Mouse (Mus musculus) heart, postnatal 36 days (tissue): ENCODE data around the gene Suco. TPM values are rescaled to one million over a fixed set of nuclear protein-coding genes. Genes with fewer than 3 reads are reported as not detected.

Experiments used
- DNase-seq, 2 experiments: peaks; one replicate each; pipeline ENCODE4 v3.0.0; 2021 to 2022
- intact Hi-C: fragments of 180-260 bp; cut with DNase I; formaldehyde crosslinking; loops from one replicate; pipeline ENCODE4 v1.15.1; 2025
- total RNA-seq, 2 experiments: library from RNA; stranded (reverse); gene quantifications; 2 replicates each; pipeline ENCODE4 v1.2.3; 2021

Gene Suco
- total RNA-seq: 10 to 100 TPM; 17.4 to 19.4 TPM

DNA sequence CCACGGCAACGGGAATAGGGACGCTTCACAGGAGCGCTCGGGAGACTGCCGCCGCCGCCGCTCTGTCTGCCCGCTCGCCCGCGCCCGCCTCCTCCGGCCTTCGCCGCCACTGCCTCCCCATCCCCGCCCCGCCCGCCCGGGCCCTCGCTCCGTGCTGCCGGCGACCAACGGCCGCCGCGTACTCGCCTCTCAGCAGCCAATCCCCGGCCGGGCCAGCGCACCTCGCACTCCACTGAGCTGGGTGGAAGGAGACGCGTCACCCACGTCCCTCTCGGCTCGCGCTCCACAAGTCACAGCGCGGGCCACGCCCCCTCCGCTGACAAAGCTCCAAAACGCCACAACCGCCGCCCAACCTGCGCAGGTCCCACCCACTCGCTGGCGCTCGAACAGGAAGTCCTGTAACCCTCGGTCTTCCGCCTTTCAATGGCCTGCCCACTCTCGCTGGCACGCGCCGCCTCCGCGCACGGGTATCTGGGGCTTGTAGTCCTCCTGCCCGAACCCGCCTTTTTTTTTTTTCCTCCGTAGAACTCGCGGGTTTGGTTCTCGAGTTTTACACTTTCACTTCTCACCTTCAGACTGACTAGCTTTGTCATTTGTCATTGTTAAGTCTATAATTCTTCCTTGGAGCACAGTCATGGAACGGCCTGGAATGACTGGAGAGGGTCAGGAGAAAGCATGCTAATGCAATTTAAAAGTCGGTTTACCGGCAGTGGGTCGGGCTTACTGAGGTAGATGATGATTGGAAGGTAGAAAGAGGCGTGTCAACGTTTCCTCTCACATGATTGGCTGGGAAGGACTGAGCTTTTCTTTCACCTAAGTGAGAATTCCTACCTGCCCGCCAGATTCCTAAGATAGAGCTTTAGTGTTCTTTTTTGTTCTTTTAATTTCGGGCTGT is at the start of gene Suco:
Suco (minus strand) TSS at position 130 of the 895 bp plus-strand sequence.
- intact Hi-C loops: loop anchor here (2.0 to 5.0 kb wide), 2 partner anchors 92 to 671 kb away; partner anchors contain the start of genes Mettl13 and Pigc

DNA sequence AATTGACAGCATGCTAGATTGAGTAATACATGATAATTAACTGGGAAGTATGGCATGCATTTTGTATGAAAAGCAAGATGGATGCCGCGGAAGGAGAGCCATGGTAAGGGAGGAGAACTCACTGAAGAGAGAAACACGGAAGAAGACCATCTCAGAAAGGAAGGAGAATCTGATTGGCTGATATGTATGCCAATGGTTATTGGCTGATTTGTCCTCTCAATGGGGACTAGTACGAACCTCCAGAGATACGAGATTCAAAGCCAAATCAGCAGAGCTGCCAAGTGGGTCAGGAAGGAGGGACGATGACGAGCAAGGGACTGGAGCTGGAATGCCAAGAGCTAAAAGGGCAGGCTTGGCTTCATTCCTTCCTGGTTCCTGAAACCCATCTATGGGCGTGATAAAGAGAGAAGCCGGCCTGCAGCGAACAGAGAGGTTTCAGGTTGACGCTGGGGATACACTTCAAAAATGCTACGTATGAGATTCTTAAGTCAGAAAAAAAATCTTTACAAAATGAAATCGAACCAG is 48.9 kb upstream of the Suco start:
- DNase-seq: no peak
- intact Hi-C loops: no loop called here

More for the DNA sequence above, at the start of gene Suco:
- DNase-seq: peak; percentile 99

DNA sequence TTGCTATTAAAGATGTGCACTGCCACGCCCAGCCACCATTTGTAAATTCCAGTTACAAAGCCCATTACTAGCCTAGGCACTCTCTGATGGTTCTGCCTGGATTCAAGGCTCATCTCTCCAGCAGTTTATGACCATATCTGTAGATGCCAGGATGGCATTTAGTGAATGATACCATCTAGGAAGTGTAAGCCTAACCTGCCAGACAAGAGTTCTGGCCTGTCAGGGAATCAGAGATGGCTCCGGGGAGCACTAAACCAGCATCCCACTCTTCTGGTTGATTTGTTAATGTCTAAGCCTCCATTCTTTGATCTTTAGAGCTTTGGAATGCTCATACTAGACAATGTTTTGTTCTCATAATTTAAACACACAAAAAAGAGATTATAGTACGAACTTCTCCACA is 47.8 kb upstream of the Suco start:
- intact Hi-C loops: no loop called here
- no peak for DNase-seq

DNA sequence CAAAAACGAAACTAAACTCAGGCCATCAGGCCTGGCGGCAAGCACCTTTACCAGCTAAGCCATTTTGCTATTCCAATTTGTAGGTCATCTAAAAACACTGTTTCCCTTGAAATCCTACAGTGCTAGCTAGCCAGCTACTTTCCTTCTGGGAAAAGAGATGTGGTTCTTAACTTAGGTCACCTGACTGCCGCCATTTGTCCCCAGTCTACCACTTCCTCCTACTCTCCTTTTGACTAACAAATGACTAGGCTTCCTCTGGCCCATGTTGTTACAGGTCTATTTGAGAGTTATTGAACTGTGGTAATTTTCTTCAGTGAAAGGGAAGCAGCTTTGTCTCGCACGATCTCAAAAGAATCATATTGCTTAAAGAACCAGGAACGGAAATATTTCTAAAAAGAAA is 45.4 kb upstream of the Suco start:
- intact Hi-C loops: no loop called here
- DNase-seq: no peak

DNA sequence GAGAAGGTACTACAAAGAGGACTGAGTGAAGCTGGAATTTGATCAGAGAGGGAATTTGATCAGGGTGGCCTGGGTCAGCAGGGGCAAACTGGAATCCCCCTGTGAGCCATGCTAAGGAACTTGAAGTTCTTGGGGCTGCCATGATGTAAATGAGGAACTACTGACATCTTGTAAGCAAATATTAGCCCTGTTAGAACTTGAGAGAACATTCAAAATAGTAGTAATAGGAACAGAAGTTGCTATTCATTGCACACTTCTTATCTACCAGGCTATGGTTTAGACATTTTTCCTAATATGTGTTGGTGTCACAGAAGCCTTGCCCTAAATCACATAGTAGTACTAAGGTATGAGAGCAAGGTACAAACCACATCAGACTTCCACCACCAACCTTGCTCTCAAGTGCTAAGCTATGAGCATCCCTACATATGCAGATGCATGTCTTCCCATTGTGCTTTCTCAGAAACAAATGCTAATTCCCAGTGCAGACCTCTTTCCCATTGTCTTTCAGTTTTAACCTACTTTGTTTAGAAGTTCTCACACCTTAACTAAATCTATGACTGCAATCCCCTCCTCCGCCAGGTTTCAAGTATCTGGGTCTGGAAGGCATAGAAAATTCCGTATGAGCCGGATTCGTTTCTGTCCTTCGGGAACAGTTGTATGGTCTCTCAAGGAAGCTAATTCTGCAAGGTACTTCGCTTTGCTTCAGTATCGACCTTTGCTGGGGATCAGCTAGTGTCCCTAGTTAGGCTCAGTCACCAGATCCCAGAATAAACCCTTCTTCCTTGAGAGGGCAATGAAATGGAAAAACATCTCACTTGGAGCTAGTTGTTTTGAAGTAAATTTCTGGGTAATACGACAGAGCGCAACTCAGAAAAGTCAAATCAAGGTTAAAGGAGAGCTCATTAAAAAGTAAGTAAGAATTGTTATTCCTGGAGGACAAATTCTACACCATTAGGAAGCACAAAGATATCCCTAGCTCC is 44.3 kb upstream of the Suco start:
- intact Hi-C loops: no loop called here

DNA sequence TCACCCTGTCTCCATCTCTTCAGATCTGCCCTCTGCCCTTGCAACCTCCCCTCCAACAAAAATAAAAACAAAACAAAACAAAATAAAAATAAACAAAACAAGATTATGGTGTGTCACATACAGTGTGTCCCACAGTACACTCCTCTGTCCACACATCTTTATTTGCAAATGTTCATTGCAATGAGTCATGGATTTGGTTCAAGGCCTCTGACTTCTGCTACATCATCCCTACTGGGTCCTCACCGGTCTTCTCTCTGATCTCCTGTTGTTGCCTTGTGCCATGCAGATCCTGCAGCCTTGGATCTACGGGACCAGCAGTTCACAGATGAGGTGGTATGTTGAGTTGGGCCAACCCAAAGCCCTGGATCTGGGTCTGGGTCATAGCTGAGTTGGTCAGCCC is 43.1 kb upstream of the Suco start:
- intact Hi-C loops: no loop called here
- DNase-seq: no peak

More for the DNA sequence above, 44.3 kb upstream of the Suco start:
- DNase-seq: no peak

DNA sequence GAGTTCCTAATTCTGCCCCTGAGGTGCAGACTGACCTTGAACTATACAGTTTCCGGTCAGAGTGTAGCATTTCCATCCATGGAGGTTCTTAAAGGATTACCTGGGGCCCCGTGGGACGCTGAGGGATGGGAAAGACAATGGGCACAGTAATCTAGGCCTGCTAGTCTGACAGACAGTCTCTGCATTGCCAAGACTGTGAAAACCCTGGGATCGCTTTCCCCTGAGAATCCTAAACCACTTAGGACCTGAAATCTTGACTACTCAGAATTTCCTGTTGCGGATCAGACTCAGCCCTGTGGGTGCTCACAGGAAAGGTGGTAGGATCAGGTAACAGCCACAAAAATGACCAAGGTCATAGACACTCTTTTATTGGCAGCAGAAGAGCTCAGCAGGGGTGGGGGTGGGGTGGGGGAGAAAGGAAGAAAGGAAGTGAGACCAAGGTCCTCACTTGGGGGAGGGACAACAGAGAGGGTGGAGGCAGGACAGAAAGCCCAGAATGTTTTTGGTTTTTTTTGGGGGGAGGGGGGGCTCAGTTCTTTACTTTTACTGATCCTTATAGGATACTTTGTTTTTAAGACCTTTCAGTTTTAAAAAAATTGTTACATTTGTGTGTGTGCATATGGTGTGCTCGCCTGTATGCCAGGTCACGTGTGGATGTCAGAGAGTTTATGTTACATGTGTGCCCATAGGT is 42.3 kb upstream of the Suco start:
- intact Hi-C loops: no loop called here
- no peak for DNase-seq

DNA sequence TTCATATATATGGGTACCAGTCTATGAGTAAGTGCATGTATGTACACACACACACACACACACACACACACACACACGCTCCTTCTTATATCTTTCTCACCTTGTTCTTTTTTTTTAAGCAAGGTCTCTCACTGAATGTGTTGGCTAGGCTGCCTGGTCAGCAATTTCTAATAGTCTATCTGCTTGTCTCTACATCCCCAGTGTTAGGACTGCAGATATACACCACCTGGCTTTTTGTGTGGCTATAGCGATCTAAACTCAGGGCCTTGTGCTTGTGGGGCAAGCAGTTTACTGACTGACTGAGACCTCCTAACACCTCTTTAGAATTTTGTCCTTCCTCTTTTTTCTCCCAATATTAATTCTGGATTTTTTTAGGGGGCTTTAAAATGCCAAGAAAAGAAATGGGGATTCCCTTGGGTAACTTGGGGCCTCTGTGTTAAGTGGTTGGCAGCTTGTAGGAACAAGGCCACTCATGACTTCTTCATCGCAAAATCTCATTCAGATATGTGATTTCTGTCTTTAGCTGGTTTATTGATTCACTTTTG is 41.5 kb upstream of the Suco start:
- intact Hi-C loops: no loop called here
- DNase-seq: no peak

DNA sequence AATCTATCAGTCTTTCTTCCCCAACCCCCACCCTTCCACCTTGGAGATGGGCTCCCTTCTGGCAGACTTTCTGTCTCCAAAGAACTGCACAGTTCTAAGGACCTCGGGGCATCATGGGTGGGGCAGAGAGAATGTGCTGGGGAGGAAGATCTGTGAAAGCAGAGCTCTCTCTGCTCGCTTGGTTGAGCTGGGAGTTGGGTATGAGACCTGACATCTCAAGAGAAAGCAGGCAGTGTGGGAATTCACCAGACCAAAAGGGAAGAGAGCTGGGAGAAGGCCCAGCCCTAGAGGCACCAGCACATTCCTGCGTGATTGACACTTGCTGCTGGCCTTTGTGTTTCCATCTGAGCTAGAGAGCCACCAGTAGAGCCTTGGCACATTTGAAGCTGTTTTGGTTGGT is 39.6 kb upstream of the Suco start:
- intact Hi-C loops: no loop called here
- no peak for DNase-seq

DNA sequence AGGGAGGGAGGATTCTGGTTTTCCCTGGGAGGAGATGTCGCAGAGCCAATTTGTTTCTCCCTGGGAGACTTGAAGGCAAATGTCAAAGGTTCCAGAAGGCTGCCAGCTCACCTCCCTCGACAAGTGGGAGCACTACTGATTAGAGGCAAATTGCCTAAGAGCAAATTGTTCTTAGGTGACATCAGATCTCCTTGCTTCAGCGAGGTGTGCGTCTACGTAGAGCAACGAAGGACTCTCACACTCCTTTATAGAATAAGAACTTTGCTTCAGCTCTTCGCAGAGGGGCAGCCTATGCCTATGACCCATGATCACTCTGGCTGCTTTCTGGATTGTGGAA is 37.1 kb upstream of the Suco start:
- no peak for DNase-seq
- intact Hi-C loops: no loop called here

DNA sequence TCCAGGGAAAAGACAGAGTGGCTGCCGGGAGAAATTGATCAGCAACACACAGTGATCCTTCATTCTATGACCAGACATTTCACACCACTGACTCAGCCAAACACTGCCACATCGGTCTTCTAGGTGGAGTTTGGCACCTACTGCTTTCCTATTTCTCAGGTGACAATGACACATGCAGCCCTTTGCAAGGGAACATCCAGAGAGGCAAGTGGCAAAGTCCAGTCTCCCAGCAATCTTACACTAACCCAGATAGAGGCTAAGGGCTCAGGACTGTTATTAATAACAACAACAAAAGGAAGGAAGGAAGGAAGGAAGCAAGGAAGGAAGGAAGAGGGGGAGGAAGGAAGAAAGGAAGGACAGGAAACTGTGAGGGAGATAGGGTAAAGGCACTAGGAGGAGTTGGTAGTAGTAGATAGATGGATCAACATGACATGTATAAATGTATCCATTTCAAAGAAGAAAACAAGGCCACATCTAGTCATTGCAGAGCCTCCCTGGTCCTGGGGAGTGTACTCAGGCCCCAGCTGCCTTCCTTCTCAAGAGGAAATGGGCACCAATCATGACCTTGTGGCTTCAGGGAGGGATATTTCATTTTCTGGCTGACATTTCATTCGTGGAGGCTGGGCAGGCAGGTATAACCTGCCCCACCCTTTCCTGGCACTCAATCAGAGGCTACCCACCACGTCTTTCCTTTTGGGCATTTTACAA is 36.6 kb upstream of the Suco start:
- DNase-seq: no peak
- intact Hi-C loops: no loop called here

DNA sequence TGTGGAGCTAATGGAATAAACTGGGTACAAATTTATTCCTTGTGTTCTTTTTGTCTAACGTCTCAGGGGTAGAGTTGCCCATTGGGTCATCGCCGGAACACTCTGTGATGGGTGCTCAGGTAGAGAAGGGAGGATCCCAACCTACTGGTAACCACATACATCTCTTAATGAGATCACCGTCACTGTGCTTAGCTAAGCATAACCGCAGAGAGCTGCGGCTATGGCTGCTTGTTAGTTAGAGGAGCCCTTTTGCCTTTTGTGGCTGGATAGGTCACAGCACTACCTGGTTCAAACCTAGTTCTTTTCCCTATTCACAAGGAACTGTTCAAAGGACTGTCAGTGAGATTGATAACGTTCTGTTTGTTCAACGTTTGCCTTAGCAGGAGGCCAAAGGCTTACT is 32.6 kb upstream of the Suco start:
- intact Hi-C loops: no loop called here

DNA sequence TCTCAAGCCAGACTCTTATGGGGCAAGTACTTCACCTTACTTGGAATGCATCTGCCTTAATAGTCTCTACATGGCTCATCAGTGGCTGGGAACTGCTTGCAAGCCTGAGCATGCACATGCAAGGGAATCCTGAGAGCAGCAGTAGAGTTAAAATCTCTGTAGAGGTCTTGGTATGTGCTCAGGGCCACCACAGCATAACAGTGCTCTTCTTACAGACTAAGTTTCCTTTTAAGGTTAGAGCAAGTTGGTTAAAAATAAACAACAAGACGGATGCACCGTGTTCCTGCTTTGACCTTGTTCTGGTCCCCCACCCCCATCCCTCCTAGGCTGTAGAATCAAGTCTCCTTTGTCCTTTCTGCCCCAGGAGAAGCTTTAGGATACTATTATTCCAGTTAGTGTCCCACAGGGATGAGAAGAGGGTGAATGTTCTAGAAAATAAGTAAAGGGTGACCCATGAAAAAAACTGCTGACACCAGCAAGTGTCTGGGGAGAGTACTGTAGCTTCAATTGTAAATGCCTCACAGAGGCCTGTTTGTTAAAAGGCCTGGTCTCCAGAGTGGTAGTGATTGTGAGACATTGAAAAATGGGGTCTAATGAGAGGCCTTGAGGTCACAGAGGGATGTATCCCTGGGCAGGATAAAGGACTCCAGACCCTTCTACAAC is 31.4 kb upstream of the Suco start:
- DNase-seq: no peak

More for the DNA sequence above, 32.6 kb upstream of the Suco start:
- DNase-seq: no peak

DNA sequence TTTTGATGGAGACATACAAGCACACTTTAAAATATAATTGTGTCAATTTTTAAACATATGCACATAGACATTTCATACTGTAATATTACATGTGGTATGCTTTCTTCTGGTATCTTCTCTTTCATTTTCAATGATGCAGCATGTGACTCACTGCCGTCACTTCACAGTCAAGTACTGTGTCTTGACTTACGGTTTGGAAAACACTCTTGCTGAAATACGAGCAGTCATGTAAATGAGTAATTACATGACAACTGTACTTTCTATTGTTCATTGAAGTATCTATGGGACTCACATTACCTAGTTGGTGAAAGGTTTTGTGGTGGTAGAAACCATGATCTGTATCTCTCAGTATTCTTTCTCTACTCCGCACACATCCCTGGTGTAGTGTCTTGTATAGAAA is 30.6 kb upstream of the Suco start:
- intact Hi-C loops: no loop called here
- no peak for DNase-seq

More for the DNA sequence above, 31.4 kb upstream of the Suco start:
- intact Hi-C loops: no loop called here

DNA sequence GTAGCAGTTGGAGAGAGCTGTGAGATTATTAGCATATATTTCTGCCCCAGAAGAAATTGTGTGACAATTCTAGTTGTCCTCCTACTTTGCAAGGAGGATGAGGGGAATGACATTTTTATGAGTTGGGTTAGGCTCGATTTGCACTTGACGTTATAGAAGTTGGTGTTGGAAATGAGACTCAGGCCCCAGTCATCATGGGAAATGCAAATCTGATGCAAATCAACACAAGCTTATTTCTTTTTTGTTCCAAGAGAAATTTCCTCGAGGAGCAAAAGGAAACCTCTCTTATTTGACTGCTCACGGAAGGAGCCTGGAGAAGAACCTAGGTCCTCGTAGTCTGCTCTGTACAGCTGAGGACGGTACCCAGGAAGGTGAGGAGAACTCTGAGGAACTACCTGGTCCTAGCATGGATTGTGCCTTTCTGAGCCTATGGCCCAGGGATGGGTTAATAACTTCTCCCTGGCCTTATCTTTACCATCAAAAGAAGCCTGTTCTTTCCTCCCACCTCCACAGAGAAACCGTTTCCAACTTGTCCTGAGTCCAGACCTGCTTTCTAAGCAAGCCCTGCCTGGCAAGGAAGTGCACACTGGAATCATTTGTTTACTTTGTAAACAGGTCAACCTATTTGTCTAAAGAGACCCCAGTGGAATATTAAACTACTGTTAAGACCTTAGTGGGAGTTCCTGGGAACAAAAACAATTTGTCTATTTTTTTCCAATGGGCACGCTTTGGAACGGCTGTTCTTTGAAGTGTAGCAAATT is 26.4 kb upstream of the Suco start:
- intact Hi-C loops: no loop called here
- no peak for DNase-seq

DNA sequence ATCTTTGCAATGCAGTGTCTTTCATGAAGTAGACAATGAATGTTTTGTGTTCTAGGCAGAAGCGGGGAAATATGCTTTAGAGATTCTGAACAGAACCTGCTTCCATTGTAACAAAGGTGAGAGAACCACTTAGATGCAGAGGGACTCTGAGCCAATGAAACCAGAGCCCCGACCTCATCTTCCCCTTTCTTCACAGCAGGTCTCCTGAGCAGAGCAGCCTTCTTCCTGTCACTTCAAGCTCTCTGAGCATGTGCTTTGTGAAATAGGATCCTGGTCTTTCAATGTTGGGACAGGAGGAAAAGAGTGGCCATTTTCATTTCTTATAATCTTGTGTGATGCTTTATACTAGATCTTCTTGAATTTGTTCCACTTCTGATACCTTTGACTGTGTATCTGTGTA is 23.6 kb upstream of the Suco start:
- no peak for DNase-seq
- intact Hi-C loops: no loop called here

DNA sequence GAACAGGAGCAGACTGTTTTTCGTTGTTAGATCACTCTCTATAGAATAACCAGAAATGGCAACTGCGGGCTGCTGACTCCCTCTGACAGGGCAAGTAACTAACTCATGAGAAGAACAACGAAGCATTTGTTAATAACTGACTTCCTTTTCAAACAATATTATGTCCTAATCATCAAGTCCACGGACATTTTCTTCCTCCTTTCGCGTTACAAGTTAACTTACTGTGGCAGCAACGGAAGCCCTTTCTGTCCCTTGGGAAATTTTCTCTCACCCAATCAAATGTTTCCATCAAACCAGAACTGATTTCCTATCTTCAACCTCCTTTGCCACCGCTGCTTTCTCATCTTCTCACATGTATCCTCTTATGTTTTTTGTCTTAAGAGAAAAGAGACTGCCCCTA is 20.8 kb upstream of the Suco start:
- intact Hi-C loops: no loop called here

DNA sequence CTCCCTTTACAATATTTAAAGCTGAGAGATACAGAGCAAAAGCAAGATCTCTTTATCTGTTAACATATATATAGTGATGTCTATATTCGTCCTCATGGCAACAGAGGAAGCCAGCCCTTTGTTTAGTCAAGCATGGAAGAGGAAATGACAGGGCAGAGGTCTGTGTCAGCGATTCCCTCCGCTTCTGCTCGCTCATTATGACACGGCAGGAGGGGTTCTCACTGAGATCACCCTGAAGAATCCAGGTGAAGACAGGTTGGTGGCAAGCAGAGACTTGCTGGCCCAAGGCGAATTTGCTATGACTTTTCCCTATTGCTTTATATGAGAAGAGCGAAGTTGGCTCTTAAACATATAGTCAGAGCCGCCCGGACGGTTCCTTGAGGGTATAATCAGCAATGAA is 19.6 kb upstream of the Suco start:
- no peak for DNase-seq
- intact Hi-C loops: no loop called here

More for the DNA sequence above, 20.8 kb upstream of the Suco start:
- DNase-seq: no peak
